Mouse (Mus musculus) stomach, postnatal 0 days (tissue): ENCODE measurements around the gene Trim43b.
"Not testable (repeated sequence)": the region's sequence is repeated elsewhere in the genome, so short reads cannot be mapped to it uniquely, and the experiment has no call there.

Experiments used
- CTCF ChIP-seq: IDR thresholded peaks from 2 replicates; pipeline ENCODE4 v1.5.1; 2016; ENCODE audit warnings: antibody characterized with exemption, low read depth, mild to moderate bottlenecking, moderate library complexity
- EP300 ChIP-seq: optimal IDR thresholded peaks from 2 replicates; pipeline ENCODE3; 2016; ENCODE audit warnings: antibody characterized with exemption

DNA sequence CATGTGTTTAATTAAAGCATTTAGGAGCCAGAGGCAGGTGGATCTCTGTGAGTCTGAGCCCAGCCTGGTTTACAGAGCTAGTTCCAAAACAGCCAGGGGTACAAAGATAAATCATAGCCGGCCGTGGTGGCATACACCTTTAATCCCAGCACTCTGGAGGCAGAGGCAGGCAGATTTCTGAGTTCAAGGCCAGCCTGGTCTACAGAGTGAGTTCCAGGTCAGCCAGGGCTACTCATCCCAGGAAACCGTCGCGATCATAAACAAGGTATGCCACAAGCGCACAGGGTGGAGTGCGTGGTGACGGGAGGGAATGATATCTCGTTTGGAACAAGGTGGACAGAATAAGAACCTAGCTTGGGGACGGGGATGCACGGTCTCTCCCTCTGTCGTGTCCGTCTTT, 5.9 kb downstream of the Trim43b start:
- not testable (repeated sequence) for TF ChIP-seq CTCF, EP300
